Mouse (Mus musculus): ENCODE results near the gene Mrpl11. TPM values are rescaled to one million over a fixed set of nuclear protein-coding genes. Genes with fewer than 3 reads are reported as not detected.
A peak's percentile ranks its signal among the peaks of the same experiment; 100 is the strongest.
"Not testable (repeated sequence)": the region's sequence is repeated elsewhere in the genome, so short reads cannot be mapped to it uniquely, and the experiment has no call there.

The Mrpl11 gene
- total RNA-seq (2021): 10 to 100 TPM; 62.7 to 68.8 TPM
- long read RNA-seq, transcript Mrpl11-201 (5 exons, 3,045 nt): major isoform, 70 of 82 reads
- long read RNA-seq, partial matches to known transcripts: 4 of 82 reads
- long read RNA-seq, other reads (novel, unspliced or antisense): 1 of 82 reads

GRCm38 (mm10) chr19:4961928-4962601, at the start of gene Mrpl11:
Gene Mrpl11, plus strand, starts transcription at chr19:4962147.
- peak; percentile 81 to 89 for DNase-seq (ENCODE audit: low spot score in 2 of 2)

DNA sequence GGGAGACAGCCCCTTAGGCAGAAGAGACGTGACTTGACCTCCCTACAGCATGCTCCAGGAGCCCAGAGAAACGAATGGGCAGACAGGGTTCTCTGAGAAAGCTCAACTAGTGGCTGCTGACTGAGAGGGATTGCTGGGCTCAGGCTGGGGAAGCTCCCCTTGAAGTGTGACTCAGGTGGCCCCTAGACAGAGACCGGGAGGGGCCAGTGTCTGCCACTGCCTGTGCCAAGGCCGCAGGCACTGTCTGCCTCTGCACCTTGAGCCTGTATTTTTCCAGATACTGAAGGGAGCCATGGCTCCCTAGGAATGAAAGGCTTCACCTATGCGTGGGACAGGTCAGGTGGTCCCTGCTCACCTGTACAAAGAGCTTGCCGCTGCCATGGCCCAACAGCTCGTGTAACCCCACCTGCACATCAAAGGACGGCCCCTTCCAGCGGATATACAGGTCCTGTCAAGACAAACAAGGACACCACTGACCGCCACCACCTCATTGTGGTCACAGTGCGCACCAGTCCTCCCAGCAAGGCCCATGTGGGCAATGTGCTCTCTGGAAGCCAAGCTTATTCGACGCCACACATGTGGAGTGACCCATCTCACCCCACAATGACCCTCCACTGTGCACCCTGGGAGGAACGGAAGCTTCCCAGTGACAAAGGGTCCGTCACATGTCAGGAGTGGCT, 45.9 kb upstream of the Mrpl11 start:
- DNase-seq (ENCODE audit: low spot score in 2 of 2): no peak

DNA sequence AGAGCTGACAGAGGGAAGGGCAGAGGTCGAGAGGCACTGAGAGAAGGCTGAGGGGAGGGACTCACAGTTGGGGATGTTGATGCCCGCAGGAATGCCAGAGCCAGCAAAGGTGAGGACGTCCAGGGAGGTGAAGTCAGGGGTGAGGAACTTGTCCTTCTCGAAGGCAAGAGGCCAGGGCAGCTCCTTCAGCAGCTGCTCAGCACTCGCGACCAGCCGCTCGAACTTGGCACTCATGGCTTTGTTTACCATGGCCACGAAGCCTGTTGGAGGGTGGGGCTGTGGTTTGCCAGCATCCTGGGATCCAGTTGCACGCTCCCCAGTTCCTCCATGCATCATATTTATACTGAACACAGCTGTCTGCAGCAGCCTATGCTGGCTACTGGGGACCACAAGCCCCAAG, 45.1 kb upstream of the Mrpl11 start:
- DNase-seq (ENCODE audit: low spot score in 2 of 2): no peak

GRCm38 (mm10) chr19:4919652-4920051, 42.3 kb upstream of the Mrpl11 start:
- no peak for DNase-seq (ENCODE audit: low spot score in 2 of 2)

DNA sequence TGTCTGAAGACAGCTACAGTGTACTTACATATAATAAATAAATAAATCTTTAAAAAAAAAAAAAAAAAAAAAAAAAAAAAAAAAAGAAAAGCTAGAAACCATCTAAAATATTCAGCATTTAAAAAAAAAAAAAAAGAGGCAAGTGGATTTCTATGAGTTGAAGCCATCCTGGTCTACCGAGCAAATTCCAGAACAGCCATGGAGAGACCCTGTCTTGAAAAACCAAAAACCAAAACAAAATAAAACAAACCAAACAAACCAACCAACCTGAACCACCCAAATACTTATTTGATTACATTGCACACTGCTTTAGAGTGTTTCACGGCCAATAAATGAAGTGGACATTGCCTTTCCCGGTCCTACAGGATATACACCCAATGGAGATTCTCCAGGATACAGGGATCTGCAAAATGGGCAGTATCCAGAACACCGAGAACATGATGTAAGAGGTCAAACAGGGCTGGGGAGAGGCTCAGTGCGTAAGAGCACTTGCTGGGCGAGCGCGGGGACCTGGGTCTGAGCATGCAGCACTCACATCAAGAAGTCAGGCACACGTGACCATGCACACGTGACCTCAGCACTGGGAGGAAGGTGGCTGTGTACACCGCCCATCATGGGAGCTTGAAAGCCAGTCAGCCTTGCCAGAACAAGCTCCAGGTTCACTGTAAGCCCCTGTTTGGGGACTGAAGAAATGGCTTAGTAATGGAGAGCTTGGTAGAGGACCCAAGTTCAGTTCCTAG, 36.7 kb upstream of the Mrpl11 start:
- DNase-seq (ENCODE audit: low spot score in 2 of 2): no peak

DNA sequence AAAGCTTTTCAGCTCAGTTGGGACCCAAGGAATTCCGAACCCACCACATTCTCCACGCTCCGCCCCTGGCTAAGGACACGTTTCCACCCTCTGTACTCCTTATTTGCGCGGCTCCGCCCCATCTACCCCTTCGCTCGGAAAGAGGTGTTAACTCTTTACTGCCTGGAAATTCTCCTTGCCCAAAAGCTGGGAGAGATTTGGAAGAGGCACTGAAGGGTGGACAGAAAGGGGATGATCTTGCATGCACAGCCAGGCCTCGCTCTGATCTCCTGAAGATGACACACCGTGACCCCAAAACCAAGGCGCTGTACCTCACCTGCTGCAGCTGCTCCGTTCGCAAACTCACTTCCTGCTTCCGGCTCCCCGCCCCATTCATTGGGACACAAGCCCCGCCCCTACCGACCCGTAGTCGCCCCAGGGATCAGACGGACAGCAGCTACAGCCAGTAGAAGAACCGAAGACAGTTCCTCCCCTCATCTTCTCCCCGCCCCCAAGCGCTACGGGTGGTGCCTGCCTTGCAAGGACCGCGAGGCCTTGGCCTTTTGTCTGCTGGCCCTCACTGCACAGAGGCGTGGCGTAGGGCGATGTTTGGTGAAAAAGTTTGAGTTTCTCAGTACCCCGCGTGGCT, 33.9 kb upstream of the Mrpl11 start, which contains the start of gene Dpp3:
Gene Dpp3 (minus strand): TSS at position 384 of the 628 bp plus-strand sequence.
- DNase-seq (ENCODE audit: low spot score in 2 of 2): peak; percentile 99

DNA sequence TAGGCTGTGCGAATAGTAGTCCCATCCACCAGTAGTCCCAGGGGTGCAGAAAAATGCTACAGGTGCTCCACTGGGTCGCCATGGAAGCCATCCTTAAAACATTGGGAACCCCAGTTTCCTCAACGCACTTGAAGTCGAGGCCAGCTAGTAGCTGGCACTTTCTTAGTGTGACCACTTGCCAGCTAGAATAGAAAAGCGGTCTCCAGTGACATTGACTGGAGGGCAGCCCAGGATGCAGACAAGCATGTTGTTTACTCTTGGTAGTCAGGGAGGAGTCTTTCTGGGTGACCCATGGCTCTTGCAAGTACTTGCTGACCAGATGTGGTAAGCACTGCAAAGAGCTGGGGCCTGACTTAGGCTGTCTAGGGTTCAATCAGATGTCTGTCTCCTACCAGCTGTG, 33.2 kb upstream of the Mrpl11 start:
- DNase-seq (ENCODE audit: low spot score in 2 of 2): peak in 1 of 2 experiments; percentile 24

DNA sequence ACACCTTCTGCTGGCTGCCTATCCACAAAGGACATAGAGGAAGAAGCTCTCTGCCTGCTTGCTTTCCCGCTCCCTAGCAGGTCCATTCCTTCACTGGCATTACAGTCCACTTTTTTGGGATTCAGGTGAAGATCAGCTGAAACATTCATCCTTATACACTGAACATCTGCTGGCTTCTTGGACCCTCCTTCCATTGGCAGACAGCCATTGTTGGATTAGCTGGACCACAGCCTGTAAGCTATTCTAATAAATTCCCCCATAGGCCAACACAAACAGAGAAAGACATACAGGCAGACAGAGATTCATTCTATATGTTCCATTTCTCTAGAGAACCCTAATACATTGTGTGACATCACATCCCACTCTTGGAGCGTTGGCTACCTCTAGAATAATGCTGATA, 25.1 kb upstream of the Mrpl11 start:
- no peak for DNase-seq (ENCODE audit: low spot score in 2 of 2)

DNA sequence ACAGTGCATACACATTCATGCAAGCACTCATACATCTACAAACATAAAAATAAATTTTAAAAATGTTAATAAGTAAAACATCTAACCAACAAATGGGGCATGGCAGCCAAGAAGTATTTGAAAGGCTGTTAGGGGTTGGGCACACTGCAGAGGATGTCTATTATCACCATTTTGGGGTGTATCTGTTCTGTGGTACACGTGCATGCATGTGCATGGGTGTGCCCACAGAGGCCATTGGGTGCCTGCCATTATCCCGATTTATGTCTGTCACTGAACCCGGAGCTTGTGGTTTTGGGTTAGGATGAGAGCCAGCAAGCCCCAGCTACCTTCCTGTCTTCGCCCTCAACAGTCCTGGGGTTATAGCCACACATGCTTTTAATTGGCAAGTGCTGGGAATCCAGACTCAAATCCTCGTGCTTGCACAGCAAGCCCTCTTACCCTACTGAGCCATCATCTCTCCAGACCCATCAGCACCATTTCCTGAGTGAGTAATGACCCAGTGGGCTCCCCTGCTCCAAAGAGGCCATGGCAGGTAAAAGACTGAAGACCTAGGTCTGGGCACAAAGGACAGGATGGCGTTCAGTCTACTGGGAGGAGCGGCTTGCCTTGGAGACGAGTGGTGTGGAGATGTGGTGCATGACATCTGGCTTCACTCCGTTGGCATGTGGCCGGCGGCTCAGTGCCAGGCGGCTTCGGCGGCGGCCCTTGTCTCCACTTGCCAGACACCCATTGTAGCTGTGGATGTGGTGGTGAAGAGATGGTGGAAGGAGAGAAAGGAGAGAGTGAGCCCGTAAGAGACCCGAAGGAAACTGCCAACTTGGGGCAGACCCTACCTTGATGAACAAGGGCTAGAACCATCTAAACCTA, 24.3 kb upstream of the Mrpl11 start:
- no peak for DNase-seq (ENCODE audit: low spot score in 2 of 2)

DNA sequence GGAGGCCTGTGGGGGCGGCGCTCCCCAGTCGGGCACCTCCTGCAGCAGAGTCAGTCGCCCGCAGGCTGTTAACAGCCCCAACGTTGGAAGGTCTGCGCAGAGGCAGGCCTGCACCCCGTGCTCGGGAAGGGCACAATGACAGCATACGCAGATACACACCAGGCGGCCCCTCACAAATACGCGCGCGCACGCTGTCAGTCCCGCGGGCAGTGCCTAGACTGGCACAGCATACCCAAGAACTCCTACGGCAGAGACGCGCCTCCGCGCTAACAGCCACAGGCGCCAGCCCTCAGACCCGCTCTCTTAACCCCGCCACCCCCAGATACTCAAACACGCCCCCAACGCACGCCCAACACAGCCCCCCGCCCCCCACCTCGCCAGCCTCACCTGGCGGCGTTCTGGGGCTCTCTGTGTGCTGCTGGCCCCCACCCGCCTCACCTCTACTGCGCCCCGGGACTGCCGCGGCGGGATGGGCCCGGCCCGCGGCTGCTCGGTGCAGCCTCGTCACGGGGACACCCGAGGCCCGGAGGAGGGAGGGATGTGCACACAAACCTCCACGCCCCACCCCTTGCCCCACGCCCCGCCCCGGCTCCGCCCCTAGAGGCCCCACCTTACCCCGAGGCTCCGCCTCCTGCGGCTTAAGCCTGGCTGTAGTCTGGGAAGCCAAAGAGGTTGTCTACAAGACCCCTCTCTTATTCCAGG, 19.2 kb upstream of the Mrpl11 start, which contains the start of gene Peli3:
Gene Peli3 (minus strand): TSS at position 577 of the 702 bp plus-strand sequence.
- DNase-seq (ENCODE audit: low spot score in 2 of 2): peak; percentile 73 to 84

DNA sequence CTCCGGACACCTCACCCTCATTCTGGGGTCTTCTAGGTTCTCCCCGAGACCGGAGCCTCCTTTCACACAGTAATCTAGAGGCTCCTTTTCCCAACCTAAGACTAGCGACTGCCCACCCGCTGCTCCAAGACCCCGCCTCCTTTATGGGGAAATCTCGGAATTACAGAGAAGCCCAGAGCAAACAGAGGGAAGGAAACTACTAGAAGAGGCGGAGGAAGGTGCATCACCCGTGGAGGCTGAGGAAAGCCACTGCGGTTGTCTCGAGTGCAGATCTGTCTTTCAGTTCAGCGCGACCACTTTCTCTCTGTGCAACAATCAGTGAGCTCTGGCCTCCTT, 18.7 kb upstream of the Mrpl11 start:
- peak in 1 of 2 experiments; percentile 16 for DNase-seq (ENCODE audit: low spot score in 2 of 2)

DNA sequence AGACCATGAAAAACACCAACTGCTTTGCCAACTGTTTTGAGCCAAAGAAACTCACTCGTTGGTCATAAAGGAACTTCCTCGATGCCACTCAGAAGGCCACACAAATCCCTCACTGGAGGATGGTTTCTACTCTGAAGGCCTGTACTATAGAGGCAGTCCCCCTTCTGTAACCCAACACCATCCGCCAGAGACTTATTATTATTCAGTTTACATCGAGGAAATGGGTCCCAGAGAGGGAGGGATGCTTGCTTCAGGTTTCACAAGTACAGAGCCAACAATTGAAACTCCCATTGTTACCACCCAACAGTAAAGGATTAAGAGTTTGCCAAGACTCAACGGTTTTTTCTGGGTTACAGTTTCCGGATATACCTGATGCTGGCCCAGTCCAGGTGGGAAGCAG, 16.4 kb upstream of the Mrpl11 start:
- DNase-seq (ENCODE audit: low spot score in 2 of 2): no peak

- not testable (repeated sequence) for DNase-seq (ENCODE audit: low spot score in 2 of 2)
These were observed 13.3 kb upstream of the Mrpl11 start for GRCm38 (mm10) chr19:4948641-4949040.

- DNase-seq (ENCODE audit: low spot score in 2 of 2): no peak
These were observed 6.3 kb downstream of the Mrpl11 start for GRCm38 (mm10) chr19:4968236-4968635.

DNA sequence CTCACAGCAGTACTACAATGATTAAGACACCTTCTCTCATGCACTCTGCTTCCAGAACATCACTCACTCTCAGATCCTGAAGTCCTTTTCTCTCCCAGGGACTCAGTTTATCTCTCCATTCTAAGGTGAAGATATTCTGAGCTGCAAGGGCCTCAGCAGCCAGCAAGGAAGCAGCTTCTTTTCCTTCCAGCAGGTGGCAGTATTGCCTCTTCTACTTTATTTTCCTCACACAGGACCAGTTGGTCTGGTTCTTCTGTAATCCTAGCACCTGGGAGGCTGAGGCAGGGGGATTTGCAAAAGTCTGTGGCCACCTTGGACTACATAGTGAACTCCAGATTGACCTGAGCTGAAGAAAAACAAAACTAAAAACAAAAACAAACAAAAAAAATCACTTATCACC, 19.8 kb downstream of the Mrpl11 start:
- peak; percentile 60 to 67 for DNase-seq (ENCODE audit: low spot score in 2 of 2)

DNA sequence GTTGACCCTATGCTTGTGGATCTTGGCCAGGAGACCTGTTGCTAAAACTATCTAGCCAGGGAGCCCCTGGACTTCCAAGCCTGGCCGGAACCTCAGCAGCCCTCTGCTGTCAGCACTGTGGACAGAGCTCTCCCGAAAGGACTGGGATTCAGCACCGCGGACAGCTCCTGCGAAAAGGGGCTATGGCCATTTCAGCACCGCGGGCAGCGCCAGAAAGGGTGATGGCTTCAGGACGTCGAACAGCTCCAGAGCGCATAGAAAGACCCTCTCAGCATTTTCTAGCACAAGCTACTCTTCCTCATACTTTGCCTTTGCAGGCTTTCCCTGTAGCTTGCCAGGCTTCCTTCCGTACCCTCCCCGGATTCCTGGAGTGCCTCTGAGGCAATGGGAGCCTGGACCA, 27.1 kb downstream of the Mrpl11 start:
- DNase-seq (ENCODE audit: low spot score in 2 of 2): peak; percentile 89 to 90

DNA sequence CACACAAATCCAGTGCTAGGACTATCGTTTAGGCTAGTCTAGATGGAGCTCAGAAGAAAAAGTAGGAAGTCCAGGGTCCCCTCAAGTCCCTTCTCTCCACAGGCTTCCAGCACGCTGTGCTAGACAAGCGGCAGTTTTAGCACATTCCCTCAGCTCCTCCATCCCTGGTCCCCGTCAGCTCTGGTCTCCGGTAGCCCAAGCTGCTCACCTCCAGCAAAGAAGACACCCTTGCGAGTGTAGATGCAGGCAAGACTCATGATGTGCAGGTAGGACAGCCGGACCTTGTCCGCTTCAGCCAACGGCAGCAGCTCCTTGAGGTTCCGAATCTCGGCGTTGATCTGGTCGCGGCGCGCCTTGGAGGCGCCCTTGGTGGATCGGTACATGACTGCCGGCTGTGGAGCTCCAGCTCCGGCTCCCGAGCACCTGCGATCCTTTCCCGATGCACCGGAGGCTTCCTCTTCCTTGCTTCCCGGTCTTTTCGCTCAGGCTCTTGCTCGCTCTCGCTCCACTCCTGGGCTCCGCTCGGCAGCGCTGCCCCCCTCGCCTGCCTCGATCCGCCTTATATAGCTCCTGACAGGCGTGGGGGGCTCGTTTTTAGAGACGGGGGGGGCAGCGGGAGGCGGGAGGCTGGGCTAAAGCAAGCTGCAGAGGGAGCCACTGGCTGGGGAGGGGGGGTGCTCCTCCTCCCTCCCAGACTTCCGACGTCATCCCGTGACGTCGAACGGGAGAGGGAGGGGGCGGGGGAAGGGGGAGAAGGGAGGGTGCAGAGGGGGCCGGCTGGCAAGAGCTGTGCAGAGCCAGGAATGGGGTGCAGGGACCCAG, 27.7 kb downstream of the Mrpl11 start:
- peak; percentile 58 to 77 for DNase-seq (ENCODE audit: low spot score in 2 of 2)

- DNase-seq (ENCODE audit: low spot score in 2 of 2): no peak
These were observed 28.3 kb downstream of the Mrpl11 start, which contains the start of gene Npas4 for GRCm38 (mm10) chr19:4990256-4990625. Gene Npas4, minus strand, starts transcription at chr19:4990316.

DNA sequence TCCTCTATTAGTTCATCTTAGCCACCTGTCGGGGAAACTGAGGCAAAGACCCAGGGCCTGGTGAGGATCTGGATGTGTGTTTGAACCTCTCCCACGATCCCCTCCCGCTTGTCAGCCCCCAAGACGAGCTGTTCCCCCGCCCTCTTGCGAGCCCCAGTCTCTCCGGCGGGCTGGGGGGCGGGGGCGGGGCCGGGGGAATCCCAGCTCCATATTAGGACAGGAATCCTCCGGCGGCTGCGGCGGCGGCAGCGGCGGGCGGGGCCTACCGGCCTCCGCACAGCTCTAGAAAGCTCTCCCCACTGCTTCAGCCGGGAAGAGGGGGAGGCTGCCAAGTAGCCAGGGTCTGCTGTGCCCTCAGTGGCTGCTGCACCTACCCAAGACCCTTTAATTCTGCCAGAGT, 28.8 kb downstream of the Mrpl11 start:
- peak in 1 of 2 experiments; percentile 48 for DNase-seq (ENCODE audit: low spot score in 2 of 2)
